Mouse (Mus musculus): ENCODE measurements around the gene Dnajc28. TPM values are rescaled to one million over a fixed set of nuclear protein-coding genes. Genes with fewer than 3 reads are reported as not detected.
A peak's percentile ranks its signal among the peaks of the same experiment; 100 is the strongest.

Dnajc28 gene
- total RNA-seq, 2 experiments from 2014 or later = 2.2 to 5.0 TPM

GRCm38 (mm10) chr16:91596779-91597671, 21.8 kb downstream of the Dnajc28 start:
- peak; percentile 34; the same call in 1 of the 2 replicates for ATAC-seq (replicated peaks; ENCODE audit: low FRiP score, low TSS enrichment, poor library complexity, severe bottlenecking)

- ATAC-seq (replicated peaks; ENCODE audit: low FRiP score, low TSS enrichment, poor library complexity, severe bottlenecking) = peak; percentile 60
Observed at GRCm38 (mm10) chr16:91596397-91596778, 22.4 kb downstream of the Dnajc28 start.

- ATAC-seq (replicated peaks; ENCODE audit: low FRiP score, low TSS enrichment, poor library complexity, severe bottlenecking) = no peak
Observed at GRCm38 (mm10) chr16:91595076-91595475, 23.8 kb downstream of the Dnajc28 start.

- ATAC-seq (replicated peaks; ENCODE audit: low FRiP score, low TSS enrichment, poor library complexity, severe bottlenecking) = no peak
Observed at GRCm38 (mm10) chr16:91593262-91593661, 25.6 kb downstream of the Dnajc28 start.

- no peak for ATAC-seq (replicated peaks; ENCODE audit: low FRiP score, low TSS enrichment, poor library complexity, severe bottlenecking)
Observed at GRCm38 (mm10) chr16:91592162-91592561, 26.7 kb downstream of the Dnajc28 start.

GRCm38 (mm10) chr16:91588703-91589102, 30.1 kb downstream of the Dnajc28 start:
- ATAC-seq (replicated peaks; ENCODE audit: low FRiP score, low TSS enrichment, poor library complexity, severe bottlenecking) = no peak

GRCm38 (mm10) chr16:91587730-91588453, 30.9 kb downstream of the Dnajc28 start:
- peak; percentile 38 for ATAC-seq (replicated peaks; ENCODE audit: low FRiP score, low TSS enrichment, poor library complexity, severe bottlenecking)

- ATAC-seq (replicated peaks; ENCODE audit: low FRiP score, low TSS enrichment, poor library complexity, severe bottlenecking) = no peak
Observed at GRCm38 (mm10) chr16:91586244-91586643, 32.6 kb downstream of the Dnajc28 start.

- no peak for ATAC-seq (replicated peaks; ENCODE audit: low FRiP score, low TSS enrichment, poor library complexity, severe bottlenecking)
Observed at GRCm38 (mm10) chr16:91585617-91586016, 33.2 kb downstream of the Dnajc28 start.

GRCm38 (mm10) chr16:91582307-91582706, 36.5 kb downstream of the Dnajc28 start:
- peak; percentile 75 for ATAC-seq (replicated peaks; ENCODE audit: low FRiP score, low TSS enrichment, poor library complexity, severe bottlenecking)

- no peak for ATAC-seq (replicated peaks; ENCODE audit: low FRiP score, low TSS enrichment, poor library complexity, severe bottlenecking)
Observed at GRCm38 (mm10) chr16:91578980-91579720, 39.7 kb downstream of the Dnajc28 start.

- ATAC-seq (replicated peaks; ENCODE audit: low FRiP score, low TSS enrichment, poor library complexity, severe bottlenecking) = no peak
Observed at GRCm38 (mm10) chr16:91575151-91575550, 43.7 kb downstream of the Dnajc28 start.

GRCm38 (mm10) chr16:91571105-91571504, 47.7 kb downstream of the Dnajc28 start:
- ATAC-seq (replicated peaks; ENCODE audit: low FRiP score, low TSS enrichment, poor library complexity, severe bottlenecking) = no peak

- no peak for ATAC-seq (replicated peaks; ENCODE audit: low FRiP score, low TSS enrichment, poor library complexity, severe bottlenecking)
Observed at GRCm38 (mm10) chr16:91568960-91569359, 49.9 kb downstream of the Dnajc28 start.

- ATAC-seq (replicated peaks; ENCODE audit: low FRiP score, low TSS enrichment, poor library complexity, severe bottlenecking) = no peak
Observed at GRCm38 (mm10) chr16:91566002-91566401, 52.8 kb downstream of the Dnajc28 start.

GRCm38 (mm10) chr16:91565292-91565951, 53.4 kb downstream of the Dnajc28 start:
- no peak for ATAC-seq (replicated peaks; ENCODE audit: low FRiP score, low TSS enrichment, poor library complexity, severe bottlenecking)

GRCm38 (mm10) chr16:91564580-91565291, 54.1 kb downstream of the Dnajc28 start:
- peak; percentile 82 for ATAC-seq (replicated peaks; ENCODE audit: low FRiP score, low TSS enrichment, poor library complexity, severe bottlenecking)
